Mouse (Mus musculus): ENCODE data around the gene Traf5. TPM values are rescaled to one million over a fixed set of nuclear protein-coding genes. Genes with fewer than 3 reads are reported as not detected.

Gene Traf5
- polyA plus RNA-seq, 1 experiment from 2014 or later: 1.6 TPM

DNA sequence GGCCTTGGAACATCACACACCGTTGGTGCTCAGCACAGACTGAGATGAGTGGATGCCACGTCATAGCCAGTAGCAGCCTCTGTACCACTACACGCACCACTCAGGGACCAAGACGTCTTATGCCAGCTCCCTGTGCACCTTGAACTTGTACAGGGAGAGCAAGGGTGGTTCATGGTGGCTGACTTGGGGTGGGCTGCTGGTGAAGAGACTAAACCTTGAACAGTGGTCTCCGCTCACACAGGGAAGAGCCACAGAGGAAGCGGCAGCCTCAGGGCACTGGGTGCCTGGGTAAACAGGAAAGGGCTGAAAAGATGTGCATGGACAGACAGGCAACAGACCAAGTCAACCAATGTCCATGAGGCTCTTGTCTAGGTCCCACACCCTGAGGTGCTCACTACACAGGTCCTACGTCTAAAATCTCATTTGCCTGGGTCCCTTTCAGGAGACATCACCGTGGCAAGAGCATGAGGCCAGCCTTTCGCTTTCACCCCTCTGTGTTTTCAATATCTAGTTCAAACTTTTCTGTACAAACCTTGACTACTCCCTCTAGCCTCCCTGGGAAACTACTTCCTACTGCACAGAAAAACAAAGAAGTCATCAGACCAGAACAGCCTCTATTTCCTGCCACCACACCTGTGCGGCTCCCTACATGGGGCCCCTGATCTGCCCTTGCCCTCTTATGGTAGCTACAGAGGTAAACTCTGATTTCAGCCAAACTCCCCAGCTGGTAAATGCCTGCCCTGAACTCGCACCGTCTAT is 5.9 kb downstream of the Traf5 start:
- no peaks in the 10 kb centered on the region for H3K9me3 ChIP-seq (replicated peaks; ENCODE audit: control insufficient read depth, low read length, poor library complexity, severe bottlenecking)
- H3K4me3 ChIP-seq (ENCODE audit: low read depth, low read length): no peak overlapping the region
- WGBS: 89% methylated on average over 12 of the region's 12 CpGs
- H3K4me2 ChIP-seq (ENCODE audit: low read length): no peak overlapping the region
- H3K36me3 ChIP-seq (ENCODE audit: control insufficient read depth, insufficient read depth, low read length): no peaks in the 10 kb centered on the region
- H3K27ac ChIP-seq (ENCODE audit: low read length): no peak overlapping the region
- H3K9ac ChIP-seq (ENCODE audit: low read depth, low read length): no peak overlapping the region
- ATAC-seq: no peak
- H3K27me3 ChIP-seq (ENCODE audit: control insufficient read depth, insufficient read depth, low read depth, low read length): peaks cover 10% of the 10 kb centered on the region
- H3K4me1 ChIP-seq (ENCODE audit: control insufficient read depth, insufficient read depth, low read length): no peaks in the 10 kb centered on the region

DNA sequence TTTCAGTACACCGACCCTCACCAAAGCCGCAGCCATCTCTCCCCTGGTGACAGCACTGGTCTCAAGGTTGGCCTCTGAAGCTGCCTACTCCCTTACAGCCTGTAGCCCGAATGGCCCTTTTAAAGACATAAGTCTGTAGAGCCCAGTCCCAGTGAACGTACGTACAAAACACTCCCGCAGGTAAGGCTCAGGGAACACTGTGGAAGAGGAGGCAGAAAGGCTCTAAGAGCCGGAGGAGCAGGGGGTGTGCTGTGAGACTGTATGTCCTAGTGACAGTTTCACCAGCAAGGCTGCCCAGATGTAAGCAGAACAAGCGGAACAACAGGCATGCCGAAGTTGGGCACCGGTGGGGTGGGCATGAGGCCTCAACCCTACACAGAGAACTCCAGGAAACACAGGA is 7.1 kb downstream of the Traf5 start:
- no peaks in the 10 kb centered on the region for H3K4me1 ChIP-seq (ENCODE audit: control insufficient read depth, insufficient read depth, low read length)
- H3K4me2 ChIP-seq (ENCODE audit: low read length): no peak overlapping the region
- no peak overlapping the region for H3K4me3 ChIP-seq (ENCODE audit: low read depth, low read length)
- no peaks in the 10 kb centered on the region for H3K36me3 ChIP-seq (ENCODE audit: control insufficient read depth, insufficient read depth, low read length)
- H3K9me3 ChIP-seq (replicated peaks; ENCODE audit: control insufficient read depth, low read length, poor library complexity, severe bottlenecking): no peaks in the 10 kb centered on the region
- no peaks in the 10 kb centered on the region; the same call in 1 of the 2 replicates for H3K27me3 ChIP-seq (ENCODE audit: control insufficient read depth, insufficient read depth, low read depth, low read length)
- WGBS: 90% methylated on average over 10 of the region's 10 CpGs
- ATAC-seq: no peak
- H3K27ac ChIP-seq (ENCODE audit: low read length): no peak overlapping the region
- H3K9ac ChIP-seq (ENCODE audit: low read depth, low read length): no peak overlapping the region

DNA sequence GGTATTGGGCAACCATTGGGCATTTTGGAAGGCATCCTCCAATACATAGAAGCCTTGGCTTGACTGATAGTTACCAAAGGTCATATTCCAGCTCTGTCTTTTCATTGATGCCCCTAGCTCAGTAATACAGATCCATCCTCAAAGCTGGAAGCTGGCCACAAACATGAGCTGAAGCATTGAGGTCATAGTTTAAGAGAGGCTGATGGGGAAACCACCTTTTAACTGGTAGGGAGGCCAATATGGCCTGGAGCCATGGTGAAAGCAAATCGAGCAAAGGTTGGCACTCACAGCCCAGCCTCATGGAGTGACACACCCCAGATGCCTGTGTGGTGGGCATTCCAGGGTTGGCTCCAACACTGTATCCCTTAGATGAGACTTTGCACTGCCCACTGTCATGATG is 9.7 kb downstream of the Traf5 start:
- no peaks in the 10 kb centered on the region for H3K4me1 ChIP-seq (ENCODE audit: control insufficient read depth, insufficient read depth, low read length)
- no peak overlapping the region for H3K27ac ChIP-seq (ENCODE audit: low read length)
- no peaks in the 10 kb centered on the region for H3K27me3 ChIP-seq (ENCODE audit: control insufficient read depth, insufficient read depth, low read depth, low read length)
- no peaks in the 10 kb centered on the region for H3K9me3 ChIP-seq (replicated peaks; ENCODE audit: control insufficient read depth, low read length, poor library complexity, severe bottlenecking)
- no peak overlapping the region for H3K9ac ChIP-seq (ENCODE audit: low read depth, low read length)
- no peaks in the 10 kb centered on the region for H3K36me3 ChIP-seq (ENCODE audit: control insufficient read depth, insufficient read depth, low read length)
- H3K4me2 ChIP-seq (ENCODE audit: low read length): no peak overlapping the region
- no peak overlapping the region for H3K4me3 ChIP-seq (ENCODE audit: low read depth, low read length)
- WGBS: 97% methylated on average over 1 of the region's 1 CpGs
- ATAC-seq: no peak

DNA sequence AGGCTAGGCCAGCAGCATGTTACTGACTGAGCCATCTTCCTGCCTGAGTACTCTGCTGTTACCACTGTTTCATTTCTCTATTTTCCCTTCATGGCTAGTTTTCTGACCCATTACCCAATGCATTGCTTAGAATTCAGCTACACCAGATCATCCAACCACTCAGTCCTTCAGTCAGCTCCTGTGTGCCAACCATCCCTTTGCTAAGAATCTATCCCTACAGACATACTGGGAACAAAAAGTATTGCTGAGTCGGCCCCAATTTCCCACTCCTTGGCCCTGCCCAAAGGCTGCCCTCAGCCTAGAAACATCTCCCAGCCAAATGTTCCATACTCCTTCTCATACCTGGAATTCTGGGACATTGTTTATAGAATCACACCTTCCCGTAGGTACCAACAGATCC is 11.2 kb downstream of the Traf5 start:
- Histone ChIP-seq H3K4me2 (ENCODE audit: low read length) (no peak overlapping the region), H3K9ac (ENCODE audit: low read depth, low read length) (no peak overlapping the region), H3K36me3 (ENCODE audit: control insufficient read depth, insufficient read depth, low read length) (no peaks in the 10 kb centered on the region), H3K4me3 (ENCODE audit: low read depth, low read length) (no peak overlapping the region), H3K4me1 (ENCODE audit: control insufficient read depth, insufficient read depth, low read length) (no peaks in the 10 kb centered on the region), H3K27me3 (ENCODE audit: control insufficient read depth, insufficient read depth, low read depth, low read length) (no peaks in the 10 kb centered on the region), H3K27ac (ENCODE audit: low read length) (no peak overlapping the region), H3K9me3 (replicated peaks; ENCODE audit: control insufficient read depth, low read length, poor library complexity, severe bottlenecking) (no peaks in the 10 kb centered on the region)
- 91% methylated on average over 2 of the region's 2 CpGs for WGBS
- ATAC-seq: no peak

DNA sequence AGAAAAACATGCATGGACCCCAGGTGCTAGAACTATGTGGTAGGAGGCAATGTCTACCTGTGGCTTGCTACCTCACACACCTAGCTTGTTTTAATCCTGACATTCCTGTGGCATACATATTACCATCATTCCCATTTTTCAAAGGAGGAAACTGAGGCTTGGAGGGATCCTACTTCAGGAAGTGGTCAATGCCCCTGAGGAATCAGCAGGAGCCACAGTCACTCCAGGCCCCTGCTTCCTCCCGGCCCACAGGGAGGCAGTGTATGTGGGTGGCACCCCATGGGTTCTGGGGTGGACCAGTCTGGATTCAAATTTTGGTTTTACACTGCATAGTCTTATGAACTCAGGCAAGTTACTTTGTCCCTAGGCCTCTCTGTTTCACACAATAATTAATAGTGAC is 13.2 kb downstream of the Traf5 start:
- no peaks in the 10 kb centered on the region for H3K36me3 ChIP-seq (ENCODE audit: control insufficient read depth, insufficient read depth, low read length)
- no peaks in the 10 kb centered on the region for H3K27me3 ChIP-seq (ENCODE audit: control insufficient read depth, insufficient read depth, low read depth, low read length)
- no peak for ATAC-seq
- WGBS: 89% methylated on average over 1 of the region's 1 CpGs
- no peak overlapping the region for H3K4me2 ChIP-seq (ENCODE audit: low read length)
- H3K9me3 ChIP-seq (replicated peaks; ENCODE audit: control insufficient read depth, low read length, poor library complexity, severe bottlenecking): no peaks in the 10 kb centered on the region
- no peak overlapping the region for H3K9ac ChIP-seq (ENCODE audit: low read depth, low read length)
- no peak overlapping the region for H3K27ac ChIP-seq (ENCODE audit: low read length)
- no peak overlapping the region for H3K4me3 ChIP-seq (ENCODE audit: low read depth, low read length)
- H3K4me1 ChIP-seq (ENCODE audit: control insufficient read depth, insufficient read depth, low read length): no peaks in the 10 kb centered on the region

DNA sequence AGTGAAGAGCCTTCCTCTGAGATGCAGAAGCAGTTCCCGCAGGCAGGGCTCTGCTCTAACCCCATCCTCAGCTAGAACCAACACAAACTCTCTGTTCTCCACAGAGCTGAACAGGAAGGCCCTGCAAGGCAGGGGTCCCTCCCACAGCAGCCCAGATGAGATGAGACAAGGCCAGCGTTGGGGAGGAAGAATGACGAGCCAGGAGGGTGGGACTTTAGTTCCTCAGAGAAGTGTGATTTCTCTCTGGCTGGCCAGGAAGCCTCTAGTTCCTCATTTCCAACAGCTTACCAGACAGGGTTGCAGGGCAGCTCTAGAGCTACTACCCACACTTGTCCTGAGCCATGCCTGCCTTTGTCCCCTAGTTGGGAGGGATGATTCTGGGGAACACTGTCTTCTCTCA is 14.0 kb downstream of the Traf5 start:
- Histone ChIP-seq H3K9ac (ENCODE audit: low read depth, low read length) (no peak overlapping the region), H3K4me2 (ENCODE audit: low read length) (no peak overlapping the region), H3K9me3 (replicated peaks; ENCODE audit: control insufficient read depth, low read length, poor library complexity, severe bottlenecking) (no peaks in the 10 kb centered on the region), H3K4me1 (ENCODE audit: control insufficient read depth, insufficient read depth, low read length) (no peaks in the 10 kb centered on the region), H3K36me3 (ENCODE audit: control insufficient read depth, insufficient read depth, low read length) (no peaks in the 10 kb centered on the region), H3K27me3 (ENCODE audit: control insufficient read depth, insufficient read depth, low read depth, low read length) (no peaks in the 10 kb centered on the region), H3K27ac (ENCODE audit: low read length) (no peak overlapping the region), H3K4me3 (ENCODE audit: low read depth, low read length) (no peak overlapping the region)
- 68% methylated on average over 3 of the region's 3 CpGs for WGBS
- ATAC-seq: no peak

DNA sequence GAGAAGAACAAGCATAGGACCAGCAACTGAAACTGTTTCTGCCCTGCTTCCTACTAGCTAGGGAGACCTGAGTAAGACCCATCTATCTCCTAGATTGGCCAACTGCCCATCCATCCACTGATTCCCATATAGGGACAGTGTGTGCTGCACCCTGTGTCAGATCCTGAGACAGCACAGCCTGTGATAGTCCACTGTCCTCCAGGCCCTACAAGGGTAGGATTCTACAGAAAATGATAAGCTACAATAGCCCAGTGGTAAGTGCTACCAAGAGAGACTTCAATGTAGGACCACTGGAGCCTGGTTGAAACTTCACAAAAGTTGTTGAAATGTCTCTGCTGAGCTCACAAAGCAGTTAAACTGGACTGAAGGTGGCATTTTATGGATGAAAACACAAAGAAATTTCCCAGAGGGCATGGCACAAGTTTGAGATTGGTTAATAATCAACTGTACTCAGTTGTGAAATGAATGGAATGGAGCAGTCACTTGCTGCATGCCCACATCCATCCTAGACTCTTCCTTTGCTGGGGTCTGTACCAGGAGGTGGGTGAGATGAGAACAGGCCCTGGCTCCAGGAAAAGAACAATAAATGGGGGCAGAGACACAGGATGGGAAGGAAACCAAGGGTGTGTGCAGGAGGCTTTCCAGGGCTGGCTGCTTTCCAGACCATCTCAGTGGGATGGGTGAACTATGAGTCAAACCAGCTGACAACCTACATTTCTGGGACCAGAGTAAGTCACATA is 15.4 kb downstream of the Traf5 start:
- Histone ChIP-seq H3K4me3 (ENCODE audit: low read depth, low read length) (no peak overlapping the region), H3K9me3 (replicated peaks; ENCODE audit: control insufficient read depth, low read length, poor library complexity, severe bottlenecking) (no peaks in the 10 kb centered on the region), H3K4me2 (ENCODE audit: low read length) (no peak overlapping the region), H3K36me3 (ENCODE audit: control insufficient read depth, insufficient read depth, low read length) (no peaks in the 10 kb centered on the region), H3K27me3 (ENCODE audit: control insufficient read depth, insufficient read depth, low read depth, low read length) (no peaks in the 10 kb centered on the region), H3K27ac (ENCODE audit: low read length) (no peak overlapping the region), H3K4me1 (ENCODE audit: control insufficient read depth, insufficient read depth, low read length) (no peaks in the 10 kb centered on the region), H3K9ac (ENCODE audit: low read depth, low read length) (no peak overlapping the region)
- ATAC-seq: no peak

DNA sequence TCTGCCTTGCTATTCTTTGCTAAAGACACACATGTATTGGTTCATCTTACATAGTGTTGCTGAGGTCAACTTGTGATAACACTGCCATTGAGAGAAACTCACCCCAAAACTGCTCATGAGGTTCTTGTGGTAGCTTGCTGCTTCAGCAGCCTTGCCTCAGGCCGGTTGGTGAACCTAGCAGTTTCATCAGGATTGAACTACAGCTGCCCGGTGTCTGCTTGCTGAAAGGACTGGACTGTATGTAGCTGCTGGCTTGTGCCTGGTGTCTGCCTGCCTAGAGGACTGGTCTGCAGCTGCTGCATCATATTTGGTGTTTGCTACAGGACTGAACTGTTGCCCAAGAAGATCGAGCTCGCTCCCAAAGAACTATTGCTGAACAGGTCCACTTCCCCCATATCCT is 16.3 kb downstream of the Traf5 start:
- Histone ChIP-seq H3K9ac (ENCODE audit: low read depth, low read length) (no peak overlapping the region), H3K4me1 (ENCODE audit: control insufficient read depth, insufficient read depth, low read length) (no peaks in the 10 kb centered on the region), H3K4me2 (ENCODE audit: low read length) (no peak overlapping the region), H3K27ac (ENCODE audit: low read length) (no peak overlapping the region), H3K4me3 (ENCODE audit: low read depth, low read length) (no peak overlapping the region), H3K27me3 (ENCODE audit: control insufficient read depth, insufficient read depth, low read depth, low read length) (no peaks in the 10 kb centered on the region), H3K9me3 (replicated peaks; ENCODE audit: control insufficient read depth, low read length, poor library complexity, severe bottlenecking) (no peaks in the 10 kb centered on the region), H3K36me3 (ENCODE audit: control insufficient read depth, insufficient read depth, low read length) (no peaks in the 10 kb centered on the region)
- no peak for ATAC-seq
- WGBS: 86% methylated on average over 4 of the region's 4 CpGs

DNA sequence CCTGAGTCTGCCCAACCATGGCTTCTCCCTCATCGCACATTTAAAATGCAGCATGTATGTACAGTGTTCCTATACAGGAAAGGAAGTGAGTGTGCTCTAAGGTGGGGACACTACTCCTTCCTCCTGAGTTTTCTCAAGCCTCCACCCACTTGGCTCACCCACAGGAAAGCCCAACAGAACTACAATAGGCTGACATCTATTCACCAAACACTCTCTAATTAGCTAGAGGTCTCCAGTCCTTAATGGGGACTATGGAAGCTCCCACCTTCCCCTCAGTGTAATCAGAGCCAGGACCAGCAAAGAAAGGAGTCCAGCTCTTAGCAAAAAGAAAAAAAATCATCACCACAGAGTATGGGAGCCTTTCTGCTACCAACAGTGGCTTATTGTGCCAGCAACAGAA is 17.5 kb downstream of the Traf5 start:
- Histone ChIP-seq H3K4me2 (ENCODE audit: low read length) (no peak overlapping the region), H3K27me3 (ENCODE audit: control insufficient read depth, insufficient read depth, low read depth, low read length) (no peaks in the 10 kb centered on the region), H3K9ac (ENCODE audit: low read depth, low read length) (no peak overlapping the region), H3K4me3 (ENCODE audit: low read depth, low read length) (no peak overlapping the region), H3K4me1 (ENCODE audit: control insufficient read depth, insufficient read depth, low read length) (no peaks in the 10 kb centered on the region; the same call in 1 of the 2 replicates), H3K27ac (ENCODE audit: low read length) (no peak overlapping the region), H3K36me3 (ENCODE audit: control insufficient read depth, insufficient read depth, low read length) (no peaks in the 10 kb centered on the region), H3K9me3 (replicated peaks; ENCODE audit: control insufficient read depth, low read length, poor library complexity, severe bottlenecking) (no peaks in the 10 kb centered on the region)
- no peak for ATAC-seq
- WGBS: 76% methylated on average over 1 of the region's 1 CpGs
